Mouse (Mus musculus) liver, embryonic 14.5 days (tissue): Measurements from ENCODE around the gene Arhgef12. TPM values are rescaled to one million over a fixed set of nuclear protein-coding genes. Genes with fewer than 3 reads are reported as not detected.
A peak's percentile ranks its signal among the peaks of the same experiment; 100 is the strongest.

Experiments used
- ATAC-seq: fragments of 200-750 bp; cut with Nextera tagmentation; 2 replicates; pipeline ENCODE4 v1.8.0; 2017; ENCODE audit warnings: moderate number of reproducible peaks, mild to moderate bottlenecking, moderate library complexity; ENCODE audit not compliant: insufficient read depth
- DNase-seq, 3 experiments: peaks; one replicate each; pipeline ENCODE4 v3.0.0-alpha.2; 2012 to 2013; ENCODE audit warnings: low read depth in 3 of 3, low spot score in 3 of 3
- H3K27ac ChIP-seq: fragments of 300-500 bp; sonication (generic); 2 replicates; pipeline ENCODE4 v1.5.1; 2014; ENCODE audit warnings: moderate library complexity, mild to moderate bottlenecking, control low read depth, inconsistent platforms
- H3K27me3 ChIP-seq: fragments of 300-500 bp; sonication (generic); 2 replicates; pipeline ENCODE4 v1.6.1; 2014; ENCODE audit warnings: mild to moderate bottlenecking, low read length, moderate library complexity; ENCODE audit not compliant: control insufficient read depth, insufficient read depth
- H3K36me3 ChIP-seq: fragments of 300-500 bp; sonication (generic); replicated peaks from 2 replicates; pipeline ENCODE4 v1.6.1; 2014; ENCODE audit warnings: low read depth; ENCODE audit not compliant: control insufficient read depth, insufficient read depth
- H3K4me1 ChIP-seq, 2 experiments: fragments of 200-500 bp in 1 of 2; fragments of 300-500 bp in 1 of 2; sonication (generic) in 1 of 2; replicated peaks; 2 replicates each; pipeline ENCODE4 v1.6.1; 2012 to 2014; ENCODE audit warnings: antibody characterized with exemption in 1 of 2, inconsistent platforms in 1 of 2, low read length in 1 of 2; ENCODE audit not compliant: control insufficient read depth in 2 of 2, insufficient read depth in 2 of 2
- H3K4me2 ChIP-seq: fragments of 300-500 bp; sonication (generic); 2 replicates; pipeline ENCODE4 v1.6.1; 2014; ENCODE audit warnings: low read depth, mild to moderate bottlenecking, control low read depth, moderate library complexity
- H3K4me3 ChIP-seq, 2 experiments: fragments of 200-500 bp in 1 of 2; fragments of 300-500 bp in 1 of 2; sonication (generic) in 1 of 2; 2 replicates each; pipeline ENCODE4 v1.5.1; 2012 to 2014; ENCODE audit warnings: low read depth in 2 of 2, low read length in 2 of 2, mild to moderate bottlenecking in 2 of 2, control low read depth in 1 of 2, inconsistent platforms in 1 of 2, moderate library complexity in 1 of 2; ENCODE audit not compliant: insufficient read depth in 1 of 2
- H3K9ac ChIP-seq: fragments of 300-500 bp; sonication (generic); replicated peaks from 2 replicates; pipeline ENCODE4 v1.6.1; 2014; ENCODE audit warnings: mild to moderate bottlenecking, control low read depth, moderate library complexity
- H3K9me3 ChIP-seq: fragments of 300-500 bp; sonication (generic); 2 replicates; pipeline ENCODE4 v1.6.1; 2016; ENCODE audit warnings: low read length, mixed read lengths; ENCODE audit not compliant: control insufficient read depth
- CTCF ChIP-seq: IDR thresholded peaks from 2 replicates; pipeline ENCODE4 v1.5.1; 2016; ENCODE audit warnings: antibody characterized with exemption, low read depth, control low read depth
- EP300 ChIP-seq: IDR thresholded peaks from 2 replicates; pipeline ENCODE4 v1.6.1; 2016; ENCODE audit warnings: antibody characterized with exemption, low read depth
- WGBS: fragments of 180-500 bp; shearing (Covaris S2); extraction: QIAGEN DNeasy Blood & Tissue Kit; methylation state at CpG from one replicate; pipeline ENCODE4 v1.1.7; 2014; ENCODE audit not compliant: insufficient replicate concordance; 5-methylcytosine and 5-hydroxymethylcytosine counted together
- polyA plus RNA-seq, 2 experiments: library from polyadenylated mRNA; depleted of rRNA in 1 of 2; stranded (reverse) in 1 of 2; unstranded in 1 of 2; fragments of >200 nt; fragmentation: Nextera tagmentation in 1 of 2; extraction: Ambion mirVana in 1 of 2; gene quantifications; 2 replicates each; pipeline versions ENCODE4 v1.2.1 to v1.2.3; 2012 to 2014

Gene Arhgef12
- polyA plus RNA-seq, 2 experiments: 6.5 to 9.3 TPM

GRCm38 (mm10) chr9:43106426-43107186, 433 bp downstream of the Arhgef12 start:
- no peak for ATAC-seq
- DNase-seq: no peak
- Histone ChIP-seq H3K4me3 (peak overlapping the region; percentile 89 to 98), H3K9me3 (no peaks in the 10 kb centered on the region), H3K4me1 (peaks cover 18 to 23% of the 10 kb centered on the region in 2 experiments), H3K4me2 (peak overlapping the region; percentile 78), H3K9ac (peak overlapping the region; percentile 85), H3K27me3 (peaks cover 15% of the 10 kb centered on the region), H3K36me3 (no peaks in the 10 kb centered on the region), H3K27ac (peak overlapping the region; percentile 80; the same call in 1 of the 2 replicates)
- TF ChIP-seq EP300: no peak
- no peak for TF ChIP-seq CTCF
- 21% methylated on average over 22 of the region's 22 CpGs for WGBS

DNA sequence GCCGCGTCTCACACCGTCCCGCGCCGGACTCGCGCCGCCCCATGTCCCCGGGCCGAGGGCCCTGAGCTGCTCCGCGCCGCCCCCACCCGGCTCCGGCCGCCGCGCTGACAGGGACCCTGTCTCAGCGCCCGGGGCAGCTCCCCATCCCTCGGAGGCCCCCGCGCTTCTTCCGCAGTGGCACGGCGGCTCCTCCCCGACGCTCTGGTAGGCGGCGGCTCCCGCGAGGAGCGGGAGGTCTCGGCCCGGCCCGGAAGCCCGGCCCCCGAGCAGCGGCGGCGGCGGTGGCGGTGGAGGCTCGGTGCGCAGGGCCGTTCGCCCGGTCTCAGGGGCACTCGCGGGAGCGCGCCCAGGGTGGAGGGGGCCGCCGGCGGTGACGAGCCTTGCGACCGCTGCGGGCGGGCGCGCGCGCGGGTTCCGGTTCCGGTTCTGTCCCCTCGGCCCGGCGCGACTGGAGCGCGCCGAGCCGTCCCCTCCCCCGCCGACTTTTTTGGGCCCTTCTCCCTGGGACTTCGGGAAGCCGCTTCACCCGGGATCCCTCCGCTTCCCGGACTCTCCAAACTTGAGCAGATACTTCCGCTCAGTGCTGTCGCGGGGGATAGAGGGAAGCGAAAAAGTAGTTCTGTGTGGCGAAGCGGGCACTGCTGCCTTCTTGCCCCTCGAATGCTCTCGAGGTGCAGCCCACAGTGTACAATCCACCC, 1.2 kb downstream of the Arhgef12 start:
- Histone ChIP-seq H3K4me1 (peaks cover 24 to 29% of the 10 kb centered on the region in 2 experiments), H3K4me2 (peak overlapping the region; percentile 78), H3K27me3 (peaks cover 13% of the 10 kb centered on the region), H3K9me3 (no peaks in the 10 kb centered on the region), H3K27ac (peak overlapping the region; percentile 80), H3K9ac (peak overlapping the region; percentile 85), H3K4me3 (peak overlapping the region; percentile 89 to 98), H3K36me3 (no peaks in the 10 kb centered on the region)
- TF ChIP-seq EP300: no peak
- TF ChIP-seq CTCF: no peak
- DNase-seq: peak in 2 of 3 experiments; percentile 65 to 68
- ATAC-seq: peak; percentile 75
- WGBS: under 1% methylated on average over 89 of the region's 91 CpGs

GRCm38 (mm10) chr9:43104873-43105663, 2.0 kb downstream of the Arhgef12 start:
- Histone ChIP-seq H3K9me3 (no peaks in the 10 kb centered on the region), H3K36me3 (no peaks in the 10 kb centered on the region), H3K27ac (peak overlapping the region; percentile 80), H3K4me3 (peak overlapping the region; percentile 89 to 98), H3K4me1 (peaks cover 25 to 31% of the 10 kb centered on the region in 2 experiments), H3K9ac (peak overlapping the region; percentile 85), H3K4me2 (peak overlapping the region; percentile 78), H3K27me3 (peaks cover 6% of the 10 kb centered on the region; the same call in 1 of the 2 replicates)
- TF ChIP-seq EP300: no peak
- TF ChIP-seq CTCF: peak; percentile 15; the same call in 1 of the 2 replicates
- under 1% methylated on average over 40 of the region's 40 CpGs for WGBS
- ATAC-seq (peak; percentile 52), DNase-seq (no peak)

GRCm38 (mm10) chr9:43104526-43104872, 2.5 kb downstream of the Arhgef12 start:
- ATAC-seq (no peak), DNase-seq (no peak)
- WGBS: 15% methylated on average over 4 of the region's 4 CpGs
- no peaks in the 10 kb centered on the region for H3K9me3 ChIP-seq
- H3K9ac ChIP-seq: peak overlapping the region; percentile 85
- peak overlapping the region; percentile 78 for H3K4me2 ChIP-seq
- H3K4me1 ChIP-seq: peaks cover 25 to 34% of the 10 kb centered on the region in 2 experiments
- TF ChIP-seq CTCF: no peak
- no peak for TF ChIP-seq EP300
- no peaks in the 10 kb centered on the region for H3K36me3 ChIP-seq
- H3K27ac ChIP-seq: peak overlapping the region; percentile 80
- peak overlapping the region; percentile 89 to 98 for H3K4me3 ChIP-seq
- H3K27me3 ChIP-seq: peaks cover 5% of the 10 kb centered on the region; the same call in 1 of the 2 replicates
